Mouse (Mus musculus) limb, embryonic 12.5 days (tissue): ENCODE measurements around the gene Btbd9. TPM values are rescaled to one million over a fixed set of nuclear protein-coding genes. Genes with fewer than 3 reads are reported as not detected.

Source experiments
- ATAC-seq: fragments of 200-750 bp; cut with Nextera tagmentation; 2 replicates; pipeline ENCODE4 v1.8.0; 2017; ENCODE audit warnings: low read depth, moderate TSS enrichment; ENCODE audit not compliant: insufficient number of reproducible peaks, insufficient read depth, low FRiP score, low TSS enrichment
- H3K27ac ChIP-seq: fragments of 300-500 bp; sonication (generic); 2 replicates; pipeline ENCODE4 v1.5.1; 2016; ENCODE audit warnings: mild to moderate bottlenecking, moderate library complexity
- H3K27me3 ChIP-seq: fragments of 300-500 bp; sonication (generic); 2 replicates; pipeline ENCODE4 v1.6.1; 2016; ENCODE audit warnings: mild to moderate bottlenecking, moderate library complexity
- H3K36me3 ChIP-seq: fragments of 300-500 bp; sonication (generic); 2 replicates; pipeline ENCODE4 v1.6.1; 2016; ENCODE audit warnings: mild to moderate bottlenecking, moderate library complexity
- H3K4me1 ChIP-seq: fragments of 300-500 bp; sonication (generic); replicated peaks from 2 replicates; pipeline ENCODE4 v1.6.1; 2016
- H3K4me2 ChIP-seq: fragments of 300-500 bp; sonication (generic); 2 replicates; pipeline ENCODE4 v1.6.1; 2016; ENCODE audit warnings: mild to moderate bottlenecking, moderate library complexity
- H3K4me3 ChIP-seq: fragments of 300-500 bp; sonication (generic); replicated peaks from 2 replicates; pipeline ENCODE4 v1.5.1; 2016; ENCODE audit warnings: mild to moderate bottlenecking
- H3K9ac ChIP-seq: fragments of 300-500 bp; sonication (generic); replicated peaks from 2 replicates; pipeline ENCODE4 v1.6.1; 2016; ENCODE audit warnings: mild to moderate bottlenecking, moderate library complexity
- H3K9me3 ChIP-seq: fragments of 300-500 bp; sonication (generic); 2 replicates; pipeline ENCODE4 v1.6.1; 2016; ENCODE audit warnings: mild to moderate bottlenecking, moderate library complexity
- WGBS: fragments of 180-500 bp; shearing (Covaris S2); methylation state at CpG from one replicate; pipeline ENCODE4 v1.1.7; 2016; 5-methylcytosine and 5-hydroxymethylcytosine counted together
- polyA plus RNA-seq: library from polyadenylated mRNA; unstranded; fragments of >200 nt; fragmentation: Nextera tagmentation; extraction: Ambion mirVana; gene quantifications from 2 replicates; pipeline ENCODE4 v1.2.1, GENCODE M21; 2016

Gene Btbd9
- polyA plus RNA-seq, 1 experiment from 2014 or later: 70.6 TPM

GRCm38 (mm10) chr17:30359392-30359791, 216.9 kb downstream of the Btbd9 start:
- Histone ChIP-seq H3K27ac (peak overlapping the region; percentile 64; the same call in 1 of the 2 replicates), H3K36me3 (no peaks in the 10 kb centered on the region), H3K4me2 (no peak overlapping the region), H3K9ac (peak overlapping the region; percentile 42; the same call in 1 of the 2 replicates), H3K4me1 (peaks cover 43% of the 10 kb centered on the region), H3K4me3 (no peak overlapping the region), H3K27me3 (no peaks in the 10 kb centered on the region), H3K9me3 (no peaks in the 10 kb centered on the region)
- no peak for ATAC-seq
- 17% methylated on average over 5 of the region's 5 CpGs for WGBS

GRCm38 (mm10) chr17:30355431-30355830, 220.9 kb downstream of the Btbd9 start:
- H3K9ac ChIP-seq: no peak overlapping the region
- no peaks in the 10 kb centered on the region for H3K27me3 ChIP-seq
- no peak overlapping the region for H3K4me3 ChIP-seq
- WGBS: 80% methylated on average over 1 of the region's 1 CpGs
- no peak for ATAC-seq
- H3K36me3 ChIP-seq: no peaks in the 10 kb centered on the region
- no peak overlapping the region for H3K4me2 ChIP-seq
- no peak overlapping the region for H3K27ac ChIP-seq
- H3K4me1 ChIP-seq: peaks cover 42% of the 10 kb centered on the region
- H3K9me3 ChIP-seq: no peaks in the 10 kb centered on the region

- WGBS: 53% methylated on average over 5 of the region's 5 CpGs
These were observed 221.9 kb downstream of the Btbd9 start for GRCm38 (mm10) chr17:30354381-30354780.

GRCm38 (mm10) chr17:30348031-30348430, 228.3 kb downstream of the Btbd9 start:
- 0 out of 2 replicates have a peak, but pooled peaks cover 7% of the 10 kb centered on the region for H3K27me3 ChIP-seq
- WGBS: 77% methylated on average over 2 of the region's 2 CpGs
- H3K9me3 ChIP-seq: no peaks in the 10 kb centered on the region
- peaks cover 31% of the 10 kb centered on the region for H3K4me1 ChIP-seq
- H3K4me3 ChIP-seq: no peak overlapping the region
- H3K36me3 ChIP-seq: no peaks in the 10 kb centered on the region
- no peak overlapping the region; the same call in 1 of the 2 replicates for H3K27ac ChIP-seq
- no peak for ATAC-seq
- no peak overlapping the region for H3K4me2 ChIP-seq
- no peak overlapping the region for H3K9ac ChIP-seq

More at GRCm38 (mm10) chr17:30354381-30354780, 221.9 kb downstream of the Btbd9 start:
- no peaks in the 10 kb centered on the region for H3K27me3 ChIP-seq
- no peak for ATAC-seq
- H3K4me3 ChIP-seq: no peak overlapping the region
- no peaks in the 10 kb centered on the region for H3K9me3 ChIP-seq
- no peak overlapping the region for H3K9ac ChIP-seq
- peaks cover 39% of the 10 kb centered on the region for H3K4me1 ChIP-seq
- no peaks in the 10 kb centered on the region for H3K36me3 ChIP-seq
- H3K4me2 ChIP-seq: no peak overlapping the region
- H3K27ac ChIP-seq: no peak overlapping the region

GRCm38 (mm10) chr17:30347101-30347613, 229.1 kb downstream of the Btbd9 start:
- no peaks in the 10 kb centered on the region for H3K9me3 ChIP-seq
- no peak overlapping the region for H3K9ac ChIP-seq
- H3K27me3 ChIP-seq: 0 out of 2 replicates have a peak, but pooled peaks cover 7% of the 10 kb centered on the region
- no peaks in the 10 kb centered on the region for H3K36me3 ChIP-seq
- peaks cover 26% of the 10 kb centered on the region for H3K4me1 ChIP-seq
- 7% methylated on average over 10 of the region's 10 CpGs for WGBS
- ATAC-seq: no peak
- H3K27ac ChIP-seq: no peak overlapping the region
- no peak overlapping the region for H3K4me2 ChIP-seq
- no peak overlapping the region for H3K4me3 ChIP-seq

GRCm38 (mm10) chr17:30345008-30345407, 231.3 kb downstream of the Btbd9 start:
- Histone ChIP-seq H3K9me3 (no peaks in the 10 kb centered on the region), H3K4me3 (no peak overlapping the region), H3K9ac (no peak overlapping the region), H3K27ac (no peak overlapping the region), H3K27me3 (0 out of 2 replicates have a peak, but pooled peaks cover 7% of the 10 kb centered on the region), H3K4me2 (no peak overlapping the region), H3K36me3 (no peaks in the 10 kb centered on the region), H3K4me1 (peaks cover 29% of the 10 kb centered on the region)
- no peak for ATAC-seq
- WGBS: 77% methylated on average over 3 of the region's 3 CpGs

GRCm38 (mm10) chr17:30343701-30344473, 232.4 kb downstream of the Btbd9 start:
- Histone ChIP-seq H3K9me3 (no peaks in the 10 kb centered on the region), H3K4me2 (no peak overlapping the region), H3K9ac (no peak overlapping the region), H3K4me3 (no peak overlapping the region), H3K4me1 (peaks cover 19% of the 10 kb centered on the region), H3K27me3 (0 out of 2 replicates have a peak, but pooled peaks cover 7% of the 10 kb centered on the region), H3K27ac (no peak overlapping the region; the same call in 1 of the 2 replicates), H3K36me3 (no peaks in the 10 kb centered on the region)
- WGBS: 80% methylated on average over 9 of the region's 9 CpGs
- no peak for ATAC-seq

GRCm38 (mm10) chr17:30341556-30341955, 234.7 kb downstream of the Btbd9 start:
- H3K4me1 ChIP-seq: peaks cover 7% of the 10 kb centered on the region
- H3K4me3 ChIP-seq: no peak overlapping the region
- H3K36me3 ChIP-seq: no peaks in the 10 kb centered on the region
- no peak overlapping the region for H3K27ac ChIP-seq
- ATAC-seq: no peak
- H3K9me3 ChIP-seq: no peaks in the 10 kb centered on the region
- H3K4me2 ChIP-seq: no peak overlapping the region
- 74% methylated on average over 6 of the region's 6 CpGs for WGBS
- H3K27me3 ChIP-seq: 0 out of 2 replicates have a peak, but pooled peaks cover 5% of the 10 kb centered on the region
- no peak overlapping the region for H3K9ac ChIP-seq

- no peak overlapping the region for H3K4me2 ChIP-seq
- WGBS: 84% methylated on average over 13 of the region's 13 CpGs
- H3K9me3 ChIP-seq: no peaks in the 10 kb centered on the region
- no peak overlapping the region for H3K4me3 ChIP-seq
- no peak for ATAC-seq
- peaks cover 15% of the 10 kb centered on the region for H3K4me1 ChIP-seq
- H3K9ac ChIP-seq: no peak overlapping the region
- H3K27ac ChIP-seq: no peak overlapping the region
- no peaks in the 10 kb centered on the region for H3K27me3 ChIP-seq
- no peaks in the 10 kb centered on the region for H3K36me3 ChIP-seq
These were observed 235.7 kb downstream of the Btbd9 start for GRCm38 (mm10) chr17:30340495-30341126.

GRCm38 (mm10) chr17:30339317-30339716, 237.0 kb downstream of the Btbd9 start:
- WGBS: 90% methylated on average over 5 of the region's 5 CpGs
- no peak overlapping the region for H3K9ac ChIP-seq
- no peaks in the 10 kb centered on the region for H3K27me3 ChIP-seq
- H3K36me3 ChIP-seq: no peaks in the 10 kb centered on the region
- H3K4me3 ChIP-seq: no peak overlapping the region
- H3K4me1 ChIP-seq: peaks cover 27% of the 10 kb centered on the region
- ATAC-seq: no peak
- no peak overlapping the region for H3K4me2 ChIP-seq
- H3K9me3 ChIP-seq: no peaks in the 10 kb centered on the region
- no peak overlapping the region for H3K27ac ChIP-seq

GRCm38 (mm10) chr17:30336816-30337215, 239.5 kb downstream of the Btbd9 start:
- H3K36me3 ChIP-seq: no peaks in the 10 kb centered on the region
- WGBS: 45% methylated on average over 7 of the region's 7 CpGs
- H3K4me3 ChIP-seq: no peak overlapping the region
- no peak overlapping the region for H3K9ac ChIP-seq
- H3K27ac ChIP-seq: no peak overlapping the region
- H3K27me3 ChIP-seq: no peaks in the 10 kb centered on the region
- ATAC-seq: no peak
- no peak overlapping the region for H3K4me2 ChIP-seq
- H3K4me1 ChIP-seq: peaks cover 27% of the 10 kb centered on the region
- no peaks in the 10 kb centered on the region for H3K9me3 ChIP-seq
